Mouse (Mus musculus): ENCODE data around the gene Morc1. TPM values are rescaled to one million over a fixed set of nuclear protein-coding genes. Genes with fewer than 3 reads are reported as not detected.

Morc1 gene
- total RNA-seq, 2 experiments from 2014 or later, result not detected

GRCm38 (mm10) chr16:48473396-48473795, 42.4 kb downstream of the Morc1 start:
- no peak for ATAC-seq (replicated peaks; ENCODE audit: poor library complexity, severe bottlenecking)

GRCm38 (mm10) chr16:48474896-48475802, 44.1 kb downstream of the Morc1 start:
- no peak for ATAC-seq (replicated peaks; ENCODE audit: poor library complexity, severe bottlenecking)

DNA sequence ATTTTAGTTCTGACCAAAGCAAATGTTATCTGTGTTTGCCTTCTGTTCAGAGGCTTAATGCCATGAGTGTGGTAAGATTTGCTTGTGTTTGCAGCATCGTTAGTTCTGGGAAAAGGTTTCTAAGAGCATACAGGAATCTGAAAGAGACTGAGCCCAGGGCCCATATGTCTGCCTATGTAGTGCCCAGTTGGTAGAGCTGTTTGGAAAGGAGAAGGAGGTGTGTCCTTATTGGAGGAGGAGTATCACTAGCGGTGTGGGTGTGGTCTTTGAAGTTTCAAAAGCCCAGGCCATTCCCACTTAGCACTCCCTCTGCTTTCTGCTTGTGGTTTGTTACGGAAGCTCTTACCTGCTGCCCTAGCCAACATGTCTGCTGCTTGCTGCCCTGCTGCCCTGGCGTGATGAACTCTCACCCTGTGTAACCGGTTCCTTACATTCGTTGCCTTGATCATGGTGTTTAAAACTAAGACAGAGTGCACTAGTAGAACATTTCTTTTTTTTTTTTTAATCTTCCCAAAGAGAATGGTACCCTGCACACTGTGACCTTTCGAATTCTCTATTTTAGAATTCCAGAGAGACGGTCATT, 48.3 kb downstream of the Morc1 start:
- ATAC-seq (replicated peaks; ENCODE audit: poor library complexity, severe bottlenecking), result no peak

- no peak for ATAC-seq (replicated peaks; ENCODE audit: poor library complexity, severe bottlenecking)
Observed at GRCm38 (mm10) chr16:48516776-48517499, 85.9 kb downstream of the Morc1 start.

- no peak for ATAC-seq (replicated peaks; ENCODE audit: poor library complexity, severe bottlenecking)
Observed at GRCm38 (mm10) chr16:48519569-48519968, 88.5 kb downstream of the Morc1 start.

DNA sequence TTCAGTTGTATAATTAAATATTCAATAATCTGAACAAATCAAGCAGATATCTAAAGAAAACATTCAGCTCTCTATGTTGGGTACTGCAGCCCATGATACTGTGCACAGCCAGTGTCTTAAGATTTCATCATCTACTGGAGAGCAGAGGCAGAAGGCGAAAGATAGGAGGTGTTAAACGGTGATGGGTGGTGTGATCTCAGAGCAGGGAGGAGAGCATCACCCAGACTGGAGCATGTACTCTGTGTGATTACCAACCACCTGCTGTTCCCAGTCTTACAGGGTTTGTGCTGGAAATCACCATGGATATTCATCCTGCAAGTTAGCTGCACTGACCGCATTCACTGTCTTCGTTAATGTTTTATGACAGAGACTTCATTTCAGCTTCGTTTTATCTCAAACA, 106.1 kb downstream of the Morc1 start:
- ATAC-seq (replicated peaks; ENCODE audit: poor library complexity, severe bottlenecking), result no peak

DNA sequence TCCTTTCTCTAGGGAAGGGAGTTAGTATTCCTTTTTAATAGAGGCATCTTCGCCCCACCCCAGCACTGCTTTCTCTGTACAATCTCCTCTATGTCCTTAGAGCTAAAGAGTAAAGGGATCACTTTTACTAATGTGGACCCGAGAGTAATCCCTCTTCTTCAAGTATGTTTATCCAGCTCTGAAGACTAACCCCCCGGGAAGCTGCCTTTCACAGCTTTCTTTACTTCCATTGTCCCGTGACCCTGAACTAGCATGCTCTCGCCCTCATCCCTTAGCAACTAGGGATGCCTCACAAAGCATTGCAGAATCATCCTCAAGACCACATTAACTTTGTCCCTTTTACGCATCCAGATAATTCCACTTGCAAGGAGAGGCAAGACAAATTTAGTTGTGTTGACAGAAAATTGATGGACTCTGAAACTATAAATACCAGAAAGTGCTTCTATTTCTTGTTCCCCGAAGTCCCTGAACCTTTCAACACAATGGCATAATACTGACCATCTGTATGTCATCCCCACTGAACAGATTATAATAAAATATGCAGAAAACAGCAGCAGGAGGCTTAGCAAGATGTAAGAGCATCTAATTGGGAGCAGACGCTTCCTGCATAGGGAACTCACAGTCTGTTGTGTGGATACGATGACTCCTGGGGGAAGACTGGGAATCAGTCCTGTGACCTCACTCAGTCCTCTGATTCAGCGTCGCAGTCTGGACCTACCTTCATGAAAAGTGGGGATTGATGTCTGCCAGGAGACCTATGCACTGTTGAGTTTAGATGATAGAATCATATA, 131.4 kb downstream of the Morc1 start:
- no peak for ATAC-seq (replicated peaks; ENCODE audit: poor library complexity, severe bottlenecking)

GRCm38 (mm10) chr16:48570354-48570753, 139.3 kb downstream of the Morc1 start:
- ATAC-seq (replicated peaks; ENCODE audit: poor library complexity, severe bottlenecking), result peak; percentile 76

DNA sequence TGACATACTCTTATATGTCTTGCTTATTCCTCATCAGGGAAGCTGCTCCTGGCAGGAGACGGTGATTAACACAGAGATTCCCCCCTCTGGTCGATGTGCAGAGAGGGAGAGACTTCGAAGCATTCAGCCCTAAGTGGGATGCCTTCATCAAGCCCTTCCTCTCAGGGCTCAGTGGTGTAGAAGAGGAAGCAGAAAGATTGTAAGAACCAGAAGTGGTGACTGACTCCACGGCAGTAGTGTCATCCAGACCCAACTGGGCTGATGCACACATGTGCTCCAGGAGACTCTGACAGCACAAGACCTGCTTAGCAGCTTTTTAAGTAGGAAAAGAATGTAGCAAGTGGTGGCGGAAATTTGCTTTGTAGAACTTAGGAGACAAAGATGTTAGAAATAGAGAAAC, 143.0 kb downstream of the Morc1 start:
- ATAC-seq (replicated peaks; ENCODE audit: poor library complexity, severe bottlenecking), result peak; percentile 61

GRCm38 (mm10) chr16:48574499-48574898, 143.5 kb downstream of the Morc1 start:
- peak; percentile 56 for ATAC-seq (replicated peaks; ENCODE audit: poor library complexity, severe bottlenecking)

GRCm38 (mm10) chr16:48585369-48585768, 154.3 kb downstream of the Morc1 start:
- ATAC-seq (replicated peaks; ENCODE audit: poor library complexity, severe bottlenecking), result peak; percentile 48

DNA sequence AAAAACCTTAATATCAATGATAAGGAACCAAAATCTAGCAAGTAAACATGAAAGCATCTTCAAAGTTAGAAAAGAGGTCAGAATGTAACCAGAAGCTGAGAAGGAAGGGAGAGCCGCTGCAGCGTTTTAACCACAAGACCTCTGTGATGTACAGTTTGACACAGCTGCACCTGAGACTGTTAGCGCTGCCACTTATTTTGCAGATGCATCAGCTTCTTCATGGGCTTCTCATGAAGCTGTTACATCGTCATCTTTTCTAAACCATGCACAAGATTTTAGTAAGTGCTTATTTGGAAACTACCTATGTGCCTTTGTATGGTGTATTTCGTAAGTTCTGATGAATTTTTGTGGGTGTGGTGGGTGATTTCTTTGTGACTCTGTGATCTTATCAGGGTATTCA, 163.4 kb downstream of the Morc1 start:
- ATAC-seq (replicated peaks; ENCODE audit: poor library complexity, severe bottlenecking), result no peak

DNA sequence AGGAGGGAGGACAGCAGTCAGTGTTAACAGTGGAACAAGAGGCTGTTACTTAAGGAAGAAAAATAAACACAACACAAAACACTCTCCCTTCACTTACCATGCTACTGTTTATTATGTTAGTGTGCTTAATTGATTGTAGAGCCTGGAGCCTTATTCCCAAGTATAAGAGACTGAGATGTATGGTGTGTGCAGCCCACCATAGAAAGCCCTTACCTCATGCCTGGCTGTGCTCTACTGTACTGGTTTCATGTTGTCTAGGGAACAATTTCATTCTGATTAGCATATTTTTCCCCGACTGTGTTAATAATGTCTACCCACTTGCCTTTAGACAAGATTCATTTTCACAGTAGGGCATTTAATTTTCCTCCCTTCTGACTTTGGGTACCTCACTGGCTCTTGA, 164.2 kb downstream of the Morc1 start:
- ATAC-seq (replicated peaks; ENCODE audit: poor library complexity, severe bottlenecking), result no peak

- no peak for ATAC-seq (replicated peaks; ENCODE audit: poor library complexity, severe bottlenecking)
Observed at GRCm38 (mm10) chr16:48603735-48604211, 172.7 kb downstream of the Morc1 start.

DNA sequence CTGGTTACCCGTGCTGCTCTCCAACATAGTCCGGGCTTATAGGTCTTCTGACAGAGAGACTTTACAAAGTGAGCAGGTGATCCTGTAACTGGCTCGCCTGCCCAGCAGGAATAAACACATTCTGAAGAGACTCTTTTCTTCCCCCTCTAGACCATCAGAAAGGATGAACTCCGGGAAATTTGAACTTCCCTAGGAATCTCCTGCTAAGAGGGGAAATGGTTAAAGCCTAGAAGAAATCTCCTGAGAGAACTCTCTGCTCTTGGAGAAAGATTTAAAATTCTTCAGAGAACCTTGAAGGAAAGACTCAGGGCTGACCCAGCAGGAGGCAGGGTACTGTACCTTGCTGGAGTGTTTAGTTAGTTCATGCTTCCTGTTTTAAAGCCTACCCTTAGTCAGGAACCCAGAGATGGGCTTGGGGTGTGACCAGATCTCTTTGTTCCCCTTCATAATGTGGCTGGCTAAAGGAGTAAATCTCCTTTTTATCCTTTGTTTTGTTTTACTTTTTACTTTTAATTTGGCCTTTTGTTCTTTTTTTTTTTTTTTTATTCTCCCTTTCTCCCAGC, 175.5 kb downstream of the Morc1 start:
- 0 out of 2 replicates have a peak, but pooled peaks have one; percentile 46 for ATAC-seq (replicated peaks; ENCODE audit: poor library complexity, severe bottlenecking)

DNA sequence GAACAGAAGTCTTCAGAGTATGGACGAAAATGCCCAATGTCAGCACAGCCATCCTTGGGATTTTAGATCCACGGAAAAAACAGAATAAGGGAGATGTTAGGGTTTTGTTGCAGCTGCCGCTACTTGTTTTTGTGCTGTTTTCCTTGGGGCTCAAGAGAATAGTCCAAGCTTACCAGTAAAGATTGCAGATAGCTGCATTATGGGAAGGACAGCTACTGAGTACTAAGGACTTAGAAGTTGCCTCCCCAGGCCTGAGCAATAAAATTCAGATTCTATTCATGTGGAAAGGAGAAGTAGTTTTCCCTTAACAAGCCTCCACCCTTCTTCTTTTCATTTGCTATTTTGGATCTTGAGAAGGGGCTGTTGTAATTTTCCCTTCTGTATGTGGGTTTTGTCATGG, 177.2 kb downstream of the Morc1 start:
- ATAC-seq (replicated peaks; ENCODE audit: poor library complexity, severe bottlenecking), result no peak

GRCm38 (mm10) chr16:48610866-48611265, 179.8 kb downstream of the Morc1 start:
- ATAC-seq (replicated peaks; ENCODE audit: poor library complexity, severe bottlenecking), result no peak

DNA sequence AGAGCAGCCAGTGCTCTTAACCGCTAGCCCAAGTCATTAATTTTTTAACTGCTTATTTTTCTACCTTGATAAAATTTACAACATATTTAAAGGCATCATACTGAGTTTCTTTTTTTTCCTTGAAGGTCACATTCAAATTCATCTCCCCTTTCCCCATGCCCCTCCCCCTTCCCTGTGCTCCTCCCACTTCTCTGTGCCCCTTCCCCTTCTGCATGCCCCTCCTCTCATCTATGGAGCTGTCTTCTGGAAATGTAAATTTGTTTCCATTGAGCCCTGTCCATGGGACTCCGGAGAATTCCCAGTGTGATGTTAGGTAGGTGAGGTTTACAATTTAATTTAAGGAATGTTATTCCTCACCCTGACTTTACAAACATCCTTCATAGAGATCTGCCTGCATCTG, 180.4 kb downstream of the Morc1 start:
- no peak for ATAC-seq (replicated peaks; ENCODE audit: poor library complexity, severe bottlenecking)

DNA sequence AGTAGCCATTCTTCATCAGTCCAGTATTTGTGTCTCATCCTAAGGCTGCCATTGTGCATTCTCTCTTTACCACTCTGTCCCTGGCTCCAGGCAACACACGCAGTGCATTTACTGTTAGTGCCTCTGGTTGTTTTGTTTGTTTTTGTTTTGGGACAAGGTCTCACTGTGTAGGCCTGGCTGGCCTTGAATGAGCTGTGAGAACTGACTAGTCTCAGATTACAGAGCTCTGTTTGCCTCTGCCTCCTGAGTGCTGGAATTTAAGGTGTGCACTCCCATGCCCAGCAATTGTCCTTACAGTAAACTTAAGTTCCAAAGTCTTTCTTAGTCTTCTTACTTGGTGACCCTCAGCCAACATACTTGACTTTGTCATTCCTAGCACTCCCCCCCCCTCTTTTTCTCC, 182.7 kb downstream of the Morc1 start:
- ATAC-seq (replicated peaks; ENCODE audit: poor library complexity, severe bottlenecking), result no peak

DNA sequence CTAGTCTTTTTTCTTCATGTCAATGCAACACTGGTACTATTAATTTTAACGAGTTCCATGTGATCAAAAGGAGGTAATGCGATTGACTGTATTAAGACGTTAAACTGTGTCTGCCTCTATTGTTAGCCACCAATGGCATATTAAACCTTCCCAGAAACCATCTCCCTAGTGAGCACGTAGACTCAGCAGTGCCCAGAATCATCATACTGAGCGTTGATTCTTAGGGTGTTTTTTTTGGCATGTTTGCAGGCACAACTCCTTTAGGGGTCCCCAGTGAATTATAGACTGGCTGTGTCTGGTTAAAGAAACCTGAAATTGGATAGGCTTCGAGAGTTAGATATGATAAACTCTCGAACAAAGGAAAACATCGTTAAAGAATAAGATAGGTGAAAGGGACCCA, 189.5 kb downstream of the Morc1 start:
- no peak for ATAC-seq (replicated peaks; ENCODE audit: poor library complexity, severe bottlenecking)
